Mouse (Mus musculus) forebrain, embryonic 13.5 days (tissue): ENCODE measurements at regions not wholly inside any gene's neighbourhood (a gene's known extent, or its start where the extent isn't known, plus 50 kb on each side); places are given as distances from the start of the nearest gene placed in this dataset.
A peak's percentile ranks its signal among the peaks of the same experiment; 100 is the strongest.

Experiments
- ATAC-seq: fragments of 200-750 bp; cut with Nextera tagmentation; 2 replicates; pipeline ENCODE4 v1.8.0; 2017
- H3K27ac ChIP-seq: fragments of 300-500 bp; sonication (generic); 2 replicates; pipeline ENCODE4 v1.5.1; 2015; ENCODE audit warnings: inconsistent platforms, mild to moderate bottlenecking, moderate library complexity
- H3K27me3 ChIP-seq: fragments of 300-500 bp; sonication (generic); 2 replicates; pipeline ENCODE4 v1.6.1; 2015; ENCODE audit warnings: mild to moderate bottlenecking, inconsistent platforms
- H3K36me3 ChIP-seq: fragments of 300-500 bp; sonication (generic); 2 replicates; pipeline ENCODE4 v1.6.1; 2015; ENCODE audit warnings: mild to moderate bottlenecking, inconsistent platforms; ENCODE audit not compliant: poor library complexity, severe bottlenecking
- H3K4me1 ChIP-seq: fragments of 300-500 bp; sonication (generic); 2 replicates; pipeline ENCODE4 v1.6.1; 2015; ENCODE audit warnings: inconsistent platforms
- H3K4me2 ChIP-seq: fragments of 300-500 bp; sonication (generic); 2 replicates; pipeline ENCODE4 v1.6.1; 2015; ENCODE audit warnings: inconsistent platforms, mild to moderate bottlenecking, moderate library complexity
- H3K4me3 ChIP-seq: fragments of 300-500 bp; sonication (generic); 2 replicates; pipeline ENCODE4 v1.5.1; 2015; ENCODE audit warnings: mild to moderate bottlenecking, inconsistent platforms
- H3K9ac ChIP-seq: fragments of 300-500 bp; sonication (generic); 2 replicates; pipeline ENCODE4 v1.6.1; 2015; ENCODE audit warnings: mild to moderate bottlenecking, inconsistent platforms
- H3K9me3 ChIP-seq: fragments of 300-500 bp; sonication (generic); replicated peaks from 2 replicates; pipeline ENCODE4 v1.6.1; 2016; ENCODE audit warnings: inconsistent platforms
- WGBS: fragments of 180-500 bp; shearing (Covaris S2); methylation state at CpG from one replicate; pipeline ENCODE4 v1.1.7; 2015; 5-methylcytosine and 5-hydroxymethylcytosine counted together

- Histone ChIP-seq H3K36me3 (no peaks in the 10 kb centered on the region), H3K9me3 (no peaks in the 10 kb centered on the region), H3K9ac (no peak overlapping the region), H3K27me3 (peaks cover 13% of the 10 kb centered on the region; the same call in 1 of the 2 replicates), H3K27ac (no peak overlapping the region), H3K4me3 (no peak overlapping the region), H3K4me2 (no peak overlapping the region), H3K4me1 (peaks cover 9% of the 10 kb centered on the region)
- no peak for ATAC-seq
- WGBS: 85% methylated on average over 15 of the region's 15 CpGs
Observed at GRCm38 (mm10) chr8:103816101-103816894, 285.1 kb upstream of the Cdh5 start.

GRCm38 (mm10) chr8:103823541-103823940, 277.9 kb upstream of the Cdh5 start:
- Histone ChIP-seq H3K27ac (no peak overlapping the region), H3K36me3 (no peaks in the 10 kb centered on the region), H3K4me3 (no peak overlapping the region), H3K9ac (no peak overlapping the region), H3K4me2 (no peak overlapping the region), H3K9me3 (no peaks in the 10 kb centered on the region), H3K4me1 (0 out of 2 replicates have a peak, but pooled peaks cover 9% of the 10 kb centered on the region), H3K27me3 (no peaks in the 10 kb centered on the region)
- 92% methylated on average over 7 of the region's 7 CpGs for WGBS
- no peak for ATAC-seq

DNA sequence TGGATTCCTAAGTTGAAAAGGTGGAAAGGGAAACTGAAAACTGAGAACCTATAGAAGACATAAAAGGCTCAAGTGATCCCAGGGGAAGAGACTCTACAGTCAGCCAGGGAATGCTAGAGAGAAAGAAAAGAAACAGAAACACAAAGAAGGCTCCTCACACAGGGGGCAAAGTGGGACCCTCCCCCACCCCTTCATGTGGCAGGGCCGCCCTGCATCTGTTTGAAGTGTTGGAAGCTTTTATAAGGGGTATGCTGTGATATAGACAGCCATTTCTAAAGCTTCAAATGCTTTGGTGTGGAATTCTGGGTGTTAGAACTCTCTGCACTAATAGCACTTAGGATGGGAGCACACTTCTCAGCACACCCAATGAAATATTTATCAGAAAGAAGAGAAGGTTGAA, 276.7 kb upstream of the Cdh5 start:
- 0 out of 2 replicates have a peak, but pooled peaks have one; percentile 38 for ATAC-seq
- Histone ChIP-seq H3K4me3 (no peak overlapping the region), H3K27ac (no peak overlapping the region), H3K9ac (no peak overlapping the region), H3K4me2 (no peak overlapping the region), H3K36me3 (no peaks in the 10 kb centered on the region), H3K9me3 (no peaks in the 10 kb centered on the region), H3K4me1 (0 out of 2 replicates have a peak, but pooled peaks cover 9% of the 10 kb centered on the region), H3K27me3 (no peaks in the 10 kb centered on the region)
- WGBS: 15% methylated on average over 1 of the region's 1 CpGs

DNA sequence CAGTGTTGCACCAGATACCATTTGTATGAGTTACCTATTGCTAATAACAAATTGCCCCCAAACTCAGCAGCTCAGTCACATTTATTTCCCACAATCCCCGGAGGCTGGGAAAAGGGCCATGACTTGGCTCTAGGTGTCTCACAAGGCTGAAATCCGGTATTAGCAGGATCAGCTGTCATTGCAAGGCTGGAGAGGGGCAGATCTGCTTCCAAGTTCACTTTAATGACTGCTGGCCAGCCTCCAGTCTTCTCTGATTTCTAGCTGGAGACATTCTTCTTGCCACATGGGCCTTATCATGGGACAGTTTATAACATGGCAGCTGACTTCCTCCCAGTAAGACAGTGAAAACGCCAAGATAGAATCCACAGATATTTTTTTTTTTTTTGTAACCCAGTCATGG, 276.1 kb upstream of the Cdh5 start:
- Histone ChIP-seq H3K36me3 (no peaks in the 10 kb centered on the region), H3K4me3 (no peak overlapping the region), H3K27ac (no peak overlapping the region), H3K4me1 (0 out of 2 replicates have a peak, but pooled peaks cover 9% of the 10 kb centered on the region), H3K4me2 (no peak overlapping the region), H3K27me3 (no peaks in the 10 kb centered on the region), H3K9me3 (no peaks in the 10 kb centered on the region), H3K9ac (no peak overlapping the region)
- no peak for ATAC-seq
- 67% methylated on average over 3 of the region's 3 CpGs for WGBS

DNA sequence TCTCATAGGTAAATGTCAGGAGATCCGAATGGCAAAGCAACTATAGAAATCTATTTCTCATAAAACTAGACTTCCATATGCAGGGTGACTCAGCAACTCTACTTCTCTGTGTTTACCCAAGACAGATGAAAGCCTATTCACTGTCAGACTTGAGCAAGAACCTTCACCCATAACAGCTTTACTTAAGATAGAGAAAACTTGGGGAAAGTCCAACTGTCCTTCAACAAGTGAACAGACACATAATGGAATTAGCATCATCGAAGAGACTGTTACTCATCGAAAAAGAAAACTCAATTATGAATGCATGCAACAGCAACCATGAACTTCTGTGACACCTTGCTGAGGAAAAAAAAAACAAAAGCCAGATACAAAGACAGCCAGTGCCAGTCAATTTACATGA, 271.0 kb upstream of the Cdh5 start:
- ATAC-seq: no peak
- Histone ChIP-seq H3K4me3 (no peak overlapping the region), H3K4me2 (no peak overlapping the region), H3K27me3 (no peaks in the 10 kb centered on the region), H3K36me3 (no peaks in the 10 kb centered on the region), H3K9ac (no peak overlapping the region), H3K4me1 (0 out of 2 replicates have a peak, but pooled peaks cover 3% of the 10 kb centered on the region), H3K9me3 (no peaks in the 10 kb centered on the region), H3K27ac (no peak overlapping the region)
- WGBS: 88% methylated on average over 3 of the region's 3 CpGs

DNA sequence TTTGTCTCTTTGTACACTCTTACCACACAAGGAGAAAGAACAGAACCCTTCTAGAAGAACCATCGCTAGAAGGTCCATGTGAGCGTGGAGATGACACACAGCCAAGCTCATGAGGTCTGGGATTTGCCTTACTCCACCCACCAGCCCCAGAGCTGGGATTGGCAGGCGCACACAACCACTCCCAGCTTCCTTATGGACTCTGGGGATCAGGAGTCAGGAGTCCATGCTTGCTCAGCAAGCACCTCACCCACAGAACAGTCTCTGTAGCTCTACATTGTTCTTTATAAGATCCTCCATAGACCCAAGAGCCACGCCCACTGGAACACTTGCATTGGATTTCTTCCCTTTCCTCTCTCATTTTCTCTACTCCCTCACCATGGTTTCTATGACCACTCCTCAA, 261.4 kb upstream of the Cdh5 start:
- H3K9ac ChIP-seq: no peak overlapping the region
- H3K4me3 ChIP-seq: no peak overlapping the region
- 88% methylated on average over 4 of the region's 4 CpGs for WGBS
- H3K36me3 ChIP-seq: no peaks in the 10 kb centered on the region
- ATAC-seq: no peak
- H3K27ac ChIP-seq: no peak overlapping the region
- H3K4me1 ChIP-seq: no peaks in the 10 kb centered on the region
- H3K9me3 ChIP-seq: no peaks in the 10 kb centered on the region
- H3K27me3 ChIP-seq: no peaks in the 10 kb centered on the region
- H3K4me2 ChIP-seq: no peak overlapping the region

DNA sequence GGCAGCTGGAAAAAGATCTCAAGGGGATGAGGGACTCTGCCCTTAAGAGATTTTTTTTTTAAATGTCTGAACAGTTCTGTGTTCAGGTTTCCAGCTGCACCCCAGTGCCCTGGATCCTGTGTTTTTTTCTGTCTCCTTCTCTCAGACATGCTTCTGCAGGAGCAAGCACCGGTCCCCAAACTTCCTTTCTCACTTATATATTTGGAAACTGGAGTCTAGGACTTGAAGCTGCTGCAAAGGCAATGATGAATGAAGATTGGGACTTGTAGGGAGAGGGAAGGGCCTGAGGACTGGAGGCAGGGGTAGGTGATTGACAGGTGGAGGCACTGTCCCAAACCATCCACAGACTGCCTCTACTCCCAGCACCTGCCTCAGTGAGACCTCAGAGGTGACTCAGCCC, 255.5 kb upstream of the Cdh5 start:
- no peaks in the 10 kb centered on the region for H3K9me3 ChIP-seq
- ATAC-seq: no peak
- H3K27me3 ChIP-seq: no peaks in the 10 kb centered on the region
- no peak overlapping the region for H3K9ac ChIP-seq
- H3K4me1 ChIP-seq: no peaks in the 10 kb centered on the region
- H3K36me3 ChIP-seq: no peaks in the 10 kb centered on the region
- H3K27ac ChIP-seq: no peak overlapping the region
- H3K4me3 ChIP-seq: no peak overlapping the region
- WGBS: 94% methylated on average over 1 of the region's 1 CpGs
- no peak overlapping the region for H3K4me2 ChIP-seq

DNA sequence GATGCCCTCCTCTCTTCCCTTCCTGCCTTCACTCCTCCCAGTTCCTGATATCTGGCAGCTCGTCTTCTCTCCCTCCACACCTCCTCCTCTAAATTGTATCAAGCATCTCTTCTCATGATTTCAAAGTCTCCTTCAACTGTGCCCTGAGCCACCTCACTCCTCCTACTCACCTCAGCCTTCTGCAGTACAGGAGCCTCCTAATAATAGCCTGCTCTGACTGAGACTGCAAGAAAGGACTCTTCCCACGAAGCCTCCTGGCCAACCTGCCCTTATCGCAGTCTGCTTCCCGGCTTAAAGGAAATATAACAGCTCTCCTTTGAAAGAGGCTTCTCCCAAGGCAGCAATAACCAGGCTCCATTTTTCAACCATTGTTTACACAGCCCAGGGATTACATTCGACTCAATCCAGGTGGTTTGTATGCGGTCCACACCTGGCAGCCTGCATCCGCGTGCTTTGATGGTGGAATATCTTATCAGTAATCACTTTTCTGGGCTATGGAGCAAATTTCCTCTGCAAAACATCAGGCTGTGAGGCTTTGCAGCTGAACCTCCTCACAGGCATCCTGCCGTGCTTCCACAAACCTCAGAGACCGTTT, 254.9 kb upstream of the Cdh5 start:
- 77% methylated on average over 10 of the region's 10 CpGs for WGBS

DNA sequence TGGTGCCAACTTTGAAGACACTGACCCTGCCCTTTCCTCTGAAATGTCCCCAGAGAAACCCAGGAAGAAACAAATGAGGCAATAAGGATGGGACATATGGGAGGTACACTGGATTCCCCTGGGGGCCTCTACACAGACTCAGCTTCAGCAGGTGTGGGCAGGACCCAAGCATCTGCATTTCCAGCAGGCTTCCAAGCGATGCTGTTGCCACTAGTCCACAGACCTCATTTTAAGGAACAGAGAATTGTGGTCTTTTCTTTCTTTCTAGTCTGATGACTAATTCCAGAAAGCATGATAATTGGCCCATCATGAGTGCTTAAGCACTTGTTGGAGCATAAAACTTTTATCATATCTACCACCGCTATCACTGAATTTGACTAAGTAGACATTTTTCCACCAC, 251.6 kb upstream of the Cdh5 start:
- Histone ChIP-seq H3K4me3 (no peak overlapping the region), H3K4me2 (no peak overlapping the region), H3K9me3 (no peaks in the 10 kb centered on the region), H3K27me3 (no peaks in the 10 kb centered on the region), H3K9ac (no peak overlapping the region), H3K36me3 (no peaks in the 10 kb centered on the region), H3K27ac (no peak overlapping the region), H3K4me1 (no peaks in the 10 kb centered on the region)
- 97% methylated on average over 2 of the region's 2 CpGs for WGBS
- no peak for ATAC-seq

More for the DNA sequence above, 254.9 kb upstream of the Cdh5 start:
- Histone ChIP-seq H3K4me1 (no peaks in the 10 kb centered on the region), H3K4me3 (no peak overlapping the region), H3K36me3 (no peaks in the 10 kb centered on the region), H3K27me3 (no peaks in the 10 kb centered on the region), H3K9ac (no peak overlapping the region), H3K27ac (no peak overlapping the region), H3K4me2 (no peak overlapping the region), H3K9me3 (no peaks in the 10 kb centered on the region)
- ATAC-seq: no peak

- no peak overlapping the region for H3K4me2 ChIP-seq
- no peaks in the 10 kb centered on the region for H3K27me3 ChIP-seq
- no peaks in the 10 kb centered on the region for H3K9me3 ChIP-seq
- 80% methylated on average over 8 of the region's 8 CpGs for WGBS
- no peaks in the 10 kb centered on the region for H3K4me1 ChIP-seq
- H3K27ac ChIP-seq: no peak overlapping the region
- H3K9ac ChIP-seq: no peak overlapping the region
- no peak for ATAC-seq
- H3K36me3 ChIP-seq: no peaks in the 10 kb centered on the region
- no peak overlapping the region for H3K4me3 ChIP-seq
Observed at GRCm38 (mm10) chr8:103851286-103851685, 250.1 kb upstream of the Cdh5 start.

DNA sequence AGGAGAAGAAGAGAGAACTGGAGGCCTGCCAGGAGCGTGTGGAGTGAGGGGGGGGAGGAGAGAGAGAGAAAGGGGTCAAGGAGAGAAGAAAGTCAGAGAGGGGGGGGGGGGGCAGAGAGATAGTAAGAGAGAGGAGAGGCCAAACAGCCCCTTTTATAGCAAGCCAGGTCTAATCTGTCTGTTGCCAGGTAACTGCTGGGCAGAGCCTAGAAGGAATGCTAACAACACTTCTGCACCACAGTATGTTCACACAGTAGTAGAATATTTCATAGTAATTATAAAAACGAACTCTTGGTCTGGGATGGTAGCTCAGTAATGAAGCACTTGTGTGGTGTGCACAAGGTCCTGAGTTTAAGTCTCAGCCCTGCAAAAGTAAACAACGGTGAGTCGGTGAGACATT, 248.4 kb upstream of the Cdh5 start:
- Histone ChIP-seq H3K27me3 (no peaks in the 10 kb centered on the region), H3K4me2 (no peak overlapping the region), H3K9ac (no peak overlapping the region), H3K9me3 (no peaks in the 10 kb centered on the region), H3K27ac (no peak overlapping the region), H3K4me1 (no peaks in the 10 kb centered on the region), H3K36me3 (no peaks in the 10 kb centered on the region), H3K4me3 (no peak overlapping the region)
- 67% methylated on average over 4 of the region's 4 CpGs for WGBS
- no peak for ATAC-seq

DNA sequence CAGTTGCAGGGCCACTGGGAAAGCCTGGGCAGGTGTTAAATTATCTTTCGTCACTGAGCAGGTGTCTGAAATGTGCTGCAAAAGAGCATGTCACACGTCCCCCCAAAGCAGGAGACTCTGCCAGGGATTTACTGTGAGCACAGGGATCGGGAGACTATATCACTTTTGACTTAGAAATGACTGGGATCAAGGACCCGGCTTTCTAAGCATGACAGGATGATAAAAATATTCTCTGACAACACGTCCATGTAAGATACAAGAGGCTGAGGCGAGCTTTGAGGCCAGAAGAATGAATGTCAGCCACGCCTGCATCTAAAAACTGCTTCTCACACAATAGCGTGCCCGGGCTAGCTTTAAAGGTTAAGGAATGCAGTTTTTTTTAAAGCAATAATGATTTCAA, 246.1 kb upstream of the Cdh5 start:
- H3K4me1 ChIP-seq: no peaks in the 10 kb centered on the region
- H3K27me3 ChIP-seq: no peaks in the 10 kb centered on the region
- H3K36me3 ChIP-seq: no peaks in the 10 kb centered on the region
- WGBS: 79% methylated on average over 9 of the region's 9 CpGs
- H3K27ac ChIP-seq: no peak overlapping the region
- no peak overlapping the region for H3K9ac ChIP-seq
- no peaks in the 10 kb centered on the region for H3K9me3 ChIP-seq
- no peak overlapping the region for H3K4me2 ChIP-seq
- H3K4me3 ChIP-seq: no peak overlapping the region
- no peak for ATAC-seq

DNA sequence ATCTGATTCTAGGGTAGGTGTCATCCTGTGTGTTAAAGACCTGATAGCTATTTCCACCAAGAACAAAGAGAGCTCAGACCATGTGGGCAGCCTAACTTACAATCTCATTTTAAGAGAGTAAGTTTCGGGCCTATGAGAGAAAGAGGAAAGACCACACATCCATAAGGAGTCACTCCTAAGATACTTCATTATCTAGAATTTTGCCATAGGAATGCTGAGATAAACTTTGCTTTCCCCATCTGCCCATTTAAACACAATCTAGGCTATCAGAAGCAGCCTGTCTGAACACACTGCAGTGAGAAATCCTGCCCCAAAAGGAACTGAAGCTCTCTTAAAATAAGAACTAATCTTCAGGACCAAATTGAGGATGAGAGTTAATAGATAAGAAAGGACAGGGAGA, 242.3 kb upstream of the Cdh5 start:
- Histone ChIP-seq H3K27me3 (no peaks in the 10 kb centered on the region), H3K36me3 (no peaks in the 10 kb centered on the region), H3K4me1 (no peaks in the 10 kb centered on the region), H3K4me3 (no peak overlapping the region), H3K9me3 (no peaks in the 10 kb centered on the region), H3K4me2 (no peak overlapping the region), H3K27ac (no peak overlapping the region), H3K9ac (no peak overlapping the region)
- WGBS: 97% methylated on average over 1 of the region's 1 CpGs
- ATAC-seq: no peak
